Mouse (Mus musculus): ENCODE measurements around the gene Rbl1.

GRCm38 (mm10) chr2:157141962-157142361 is 62.4 kb downstream of the Rbl1 start:
- TF ChIP-seq CTCF (IDR thresholded peaks at IDR 0.05; ENCODE audit: extremely low read depth, insufficient read length, insufficient replicate concordance, low read depth, low read length) (no peak), POLR2A (IDR thresholded peaks at IDR 0.05; ENCODE audit: low read depth, low read length) (no peak)

All from small intestine, adult 2 months (tissue).